Mouse (Mus musculus) erythroblast, embryonic 14.5 days (primary cell): Measurements from ENCODE around the gene Sorcs2.

Source experiments
- GATA1 ChIP-seq: IDR thresholded peaks from 2 replicates; pipeline ENCODE4 v1.6.1; 2012; ENCODE audit warnings: low read length, inconsistent platforms, mixed read lengths
- TAL1 ChIP-seq: IDR thresholded peaks from 3 replicates; pipeline ENCODE4 v1.6.1; 2012; ENCODE audit warnings: low read length, inconsistent platforms, mixed read lengths

DNA sequence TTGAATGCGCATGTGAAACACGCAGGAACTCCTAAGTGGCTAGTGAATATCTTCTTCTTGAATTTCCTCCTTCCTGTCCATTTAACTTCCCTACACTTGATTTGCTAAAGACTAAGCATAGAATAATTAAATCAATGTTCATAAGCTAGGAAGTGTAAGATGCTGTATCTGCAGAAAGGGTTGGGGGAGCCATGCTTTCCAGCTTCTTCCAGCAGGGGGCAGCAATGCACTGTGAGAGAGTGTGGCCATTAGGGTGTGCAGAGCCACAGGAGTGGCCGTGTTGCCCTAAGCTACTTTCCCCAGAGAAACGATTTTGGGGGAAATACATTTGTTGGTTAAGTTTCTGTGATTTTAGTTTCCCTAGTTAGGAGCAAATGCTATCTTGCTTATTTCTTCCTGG is 416.0 kb downstream of the Sorcs2 start:
- TF ChIP-seq TAL1 (no peak), GATA1 (no peak)
